Mouse (Mus musculus): ENCODE results near the gene Art1. TPM values are rescaled to one million over a fixed set of nuclear protein-coding genes. Genes with fewer than 3 reads are reported as not detected.

Art1 gene
- polyA plus RNA-seq (2012; rRNA removed) = 0.06 and 0.16 TPM in 2 replicates

DNA sequence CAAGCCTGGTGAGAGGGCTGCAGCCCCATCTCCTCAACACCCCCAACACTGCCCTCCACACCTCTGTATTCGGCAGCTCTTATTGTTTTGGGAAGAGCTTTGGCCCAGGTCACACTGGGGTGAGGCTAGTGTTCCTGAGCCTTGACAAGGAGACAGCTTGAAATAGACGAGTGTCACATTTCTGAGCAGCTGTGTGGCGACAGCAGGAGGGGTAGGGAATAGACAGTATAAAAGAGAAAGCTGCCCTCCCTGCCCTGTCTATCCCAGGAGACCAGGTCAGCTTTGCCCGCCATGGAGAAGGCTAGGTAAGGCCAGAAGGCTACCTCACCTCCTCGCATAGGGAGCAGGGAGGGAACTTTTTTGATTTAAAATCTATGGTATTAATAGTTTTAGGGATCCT is at the start of gene Art1:
Art1 (plus strand) TSS at position 257 of the 400 bp plus-strand sequence.
- DNase-seq (ENCODE audit: low spot score) = no peak

DNA sequence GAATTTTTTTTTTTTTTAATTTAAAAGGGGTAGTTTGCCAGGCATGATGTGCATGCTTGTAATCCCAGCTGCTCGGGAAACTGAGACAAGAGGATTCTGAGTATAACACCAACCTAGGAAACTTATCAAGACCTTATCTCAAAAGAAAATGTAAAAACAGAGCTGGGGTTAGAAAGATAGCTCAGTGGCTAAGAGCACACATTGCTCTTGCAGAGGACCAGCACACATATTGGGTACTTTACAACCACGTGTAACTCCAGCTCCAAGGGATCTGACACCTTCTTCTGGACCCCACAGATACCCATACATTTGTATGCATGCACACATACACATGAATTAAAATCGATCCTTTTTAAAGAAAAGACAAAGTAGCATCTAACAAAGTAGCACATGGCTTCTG is 40.2 kb upstream of the Art1 start:
- DNase-seq (ENCODE audit: low spot score) = no peak

DNA sequence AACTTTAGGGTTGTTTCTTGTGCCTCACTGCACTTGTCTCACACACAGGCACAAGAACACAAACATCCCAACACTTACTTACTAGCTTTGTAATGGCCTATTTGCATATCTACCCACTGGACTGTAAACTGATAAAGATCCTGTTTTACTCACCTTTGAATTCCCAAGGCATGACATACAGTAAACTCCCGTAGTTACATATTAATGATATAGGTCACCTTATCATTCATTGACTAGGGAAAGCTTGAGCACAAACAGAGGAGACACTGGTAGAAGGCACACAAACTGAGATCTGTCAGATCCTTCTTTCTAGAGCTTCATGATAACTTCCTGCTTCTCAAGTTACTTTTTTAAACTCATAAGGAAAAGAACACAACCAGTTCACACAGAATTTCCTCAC is 39.3 kb upstream of the Art1 start:
- no peak for DNase-seq (ENCODE audit: low spot score)

- no peak for DNase-seq (ENCODE audit: low spot score)
Measured at GRCm38 (mm10) chr7:102063891-102064290, 37.7 kb upstream of the Art1 start.

DNA sequence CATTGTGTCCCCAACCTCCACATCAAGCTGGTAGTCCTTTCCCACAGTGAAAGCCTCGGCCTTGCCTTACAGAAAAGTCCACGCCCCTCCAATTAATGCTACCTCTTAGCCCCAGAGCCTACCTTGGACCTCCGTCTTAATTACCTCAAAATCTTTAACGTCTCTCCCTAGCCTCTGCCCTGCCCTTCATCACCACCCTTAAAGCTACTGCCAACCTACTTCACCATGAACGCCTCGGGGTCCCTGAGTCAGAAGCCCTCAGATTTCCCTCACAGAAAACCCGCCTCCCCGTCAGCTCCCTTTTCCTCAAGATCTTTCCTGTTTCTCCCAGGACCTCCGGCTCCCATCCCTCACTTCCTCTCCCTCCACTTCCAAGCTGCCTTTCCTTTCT is 36.9 kb upstream of the Art1 start:
- no peak for DNase-seq (ENCODE audit: low spot score)

- peak; percentile 90 for DNase-seq (ENCODE audit: low spot score)
Measured at GRCm38 (mm10) chr7:102065046-102065891, 36.3 kb upstream of the Art1 start, which contains the start of the genes Rnf121, Xndc1 and Xntrpc. Gene Rnf121, minus strand, starts transcription at chr7:102065469. Gene Xndc1, plus strand, starts transcription at chr7:102065511. Gene Xntrpc, plus strand, starts transcription at chr7:102065713.

GRCm38 (mm10) chr7:102066363-102066762 is 35.2 kb upstream of the Art1 start:
- no peak for DNase-seq (ENCODE audit: low spot score)

DNA sequence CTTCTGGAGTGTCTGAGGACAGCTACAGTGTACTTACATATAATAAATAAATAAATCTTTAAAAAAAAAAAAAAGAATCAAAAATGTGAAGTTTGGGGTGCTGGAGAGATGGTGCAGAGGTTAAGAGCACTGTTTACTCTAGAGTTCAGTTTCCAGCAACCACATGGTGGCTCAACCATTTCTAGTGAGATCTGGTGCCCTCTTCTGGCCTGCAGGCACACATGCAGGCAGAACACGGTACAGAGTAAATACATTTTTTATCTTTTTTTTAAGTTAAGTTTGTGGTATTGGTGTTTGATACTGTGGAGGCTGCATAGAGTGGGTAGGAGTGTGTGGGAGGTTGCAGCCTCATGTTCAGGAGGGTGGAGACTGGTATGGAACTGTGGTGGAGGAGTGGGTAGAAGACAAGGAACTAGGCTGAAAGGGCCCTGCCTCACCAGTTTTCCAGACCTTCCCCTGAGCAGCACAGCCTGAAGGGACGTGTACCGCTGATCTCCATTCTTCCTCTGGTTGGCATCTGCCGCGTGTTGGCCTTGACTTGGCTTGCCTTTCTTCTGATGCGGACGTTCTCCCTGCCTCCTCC is 24.7 kb upstream of the Art1 start:
- no peak for DNase-seq (ENCODE audit: low spot score)

- DNase-seq (ENCODE audit: low spot score) = no peak
Measured at GRCm38 (mm10) chr7:102078517-102078916, 23.0 kb upstream of the Art1 start.

DNA sequence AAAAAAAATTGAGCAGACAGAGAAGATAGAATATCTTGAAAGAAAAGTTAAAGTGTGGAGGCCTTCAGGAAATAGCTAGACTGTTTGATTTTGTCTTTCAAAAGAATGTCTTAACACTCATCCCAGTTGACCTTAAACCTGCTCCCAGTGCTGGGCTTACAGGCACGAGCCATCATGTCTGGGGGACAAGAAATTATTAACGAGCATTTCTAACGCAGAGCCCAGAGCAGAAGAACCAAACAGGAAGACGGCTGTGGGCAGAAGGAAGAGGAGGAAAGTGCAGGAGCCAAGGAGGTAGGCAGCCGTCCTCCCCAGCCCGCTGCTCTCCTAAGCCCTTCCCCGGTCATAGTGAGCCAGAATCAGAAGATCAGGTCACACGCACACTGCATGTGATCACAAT is 21.2 kb upstream of the Art1 start:
- no peak for DNase-seq (ENCODE audit: low spot score)

DNA sequence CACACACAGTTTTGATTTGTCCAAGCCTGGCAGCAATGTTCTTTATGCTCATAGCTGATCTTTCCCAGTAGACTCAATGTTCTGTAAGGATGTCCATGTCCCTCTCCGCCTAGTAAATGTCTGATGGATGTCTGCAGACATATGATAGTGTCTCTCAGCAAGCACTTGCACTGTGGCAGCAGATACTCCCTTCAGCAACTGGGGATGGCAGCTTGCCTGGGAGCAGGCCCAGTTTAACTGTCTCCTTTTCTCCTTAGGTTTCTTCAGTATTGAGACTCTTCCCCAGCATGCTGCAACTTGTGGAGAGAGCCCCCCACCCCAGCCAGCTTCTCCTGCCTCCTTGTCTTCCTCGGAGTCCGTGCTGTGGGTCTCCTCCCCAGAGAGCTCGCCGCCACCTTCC is 19.8 kb upstream of the Art1 start:
- no peak for DNase-seq (ENCODE audit: low spot score)

DNA sequence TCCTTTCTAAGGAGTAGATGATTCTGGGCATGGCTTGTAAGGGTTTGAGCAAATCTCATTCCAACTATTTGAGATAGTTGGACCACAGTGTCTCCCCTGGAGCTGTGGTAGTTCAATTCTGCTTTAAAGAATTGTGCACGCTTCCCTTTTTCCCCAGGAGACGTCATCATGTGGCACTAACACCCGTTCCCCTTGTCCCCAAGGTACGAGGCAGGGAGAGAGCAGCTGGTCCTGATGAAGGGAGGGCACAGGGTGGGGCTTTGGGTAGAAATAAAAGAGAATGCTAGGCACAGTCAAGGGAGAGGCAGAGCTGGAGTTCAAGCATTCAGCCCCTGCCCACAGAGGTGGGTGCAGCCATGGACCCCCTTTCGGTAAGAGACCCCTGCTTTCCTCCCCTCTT is 18.7 kb upstream of the Art1 start, which contains the start of gene Trpc2:
Trpc2 (plus strand) TSS at position 301 of the 400 bp plus-strand sequence.
- no peak for DNase-seq (ENCODE audit: low spot score)

GRCm38 (mm10) chr7:102084041-102084696 is 17.4 kb upstream of the Art1 start:
- DNase-seq (ENCODE audit: low spot score) = no peak

- DNase-seq (ENCODE audit: low spot score) = no peak
Measured at GRCm38 (mm10) chr7:102087336-102087735, 14.2 kb upstream of the Art1 start.

DNA sequence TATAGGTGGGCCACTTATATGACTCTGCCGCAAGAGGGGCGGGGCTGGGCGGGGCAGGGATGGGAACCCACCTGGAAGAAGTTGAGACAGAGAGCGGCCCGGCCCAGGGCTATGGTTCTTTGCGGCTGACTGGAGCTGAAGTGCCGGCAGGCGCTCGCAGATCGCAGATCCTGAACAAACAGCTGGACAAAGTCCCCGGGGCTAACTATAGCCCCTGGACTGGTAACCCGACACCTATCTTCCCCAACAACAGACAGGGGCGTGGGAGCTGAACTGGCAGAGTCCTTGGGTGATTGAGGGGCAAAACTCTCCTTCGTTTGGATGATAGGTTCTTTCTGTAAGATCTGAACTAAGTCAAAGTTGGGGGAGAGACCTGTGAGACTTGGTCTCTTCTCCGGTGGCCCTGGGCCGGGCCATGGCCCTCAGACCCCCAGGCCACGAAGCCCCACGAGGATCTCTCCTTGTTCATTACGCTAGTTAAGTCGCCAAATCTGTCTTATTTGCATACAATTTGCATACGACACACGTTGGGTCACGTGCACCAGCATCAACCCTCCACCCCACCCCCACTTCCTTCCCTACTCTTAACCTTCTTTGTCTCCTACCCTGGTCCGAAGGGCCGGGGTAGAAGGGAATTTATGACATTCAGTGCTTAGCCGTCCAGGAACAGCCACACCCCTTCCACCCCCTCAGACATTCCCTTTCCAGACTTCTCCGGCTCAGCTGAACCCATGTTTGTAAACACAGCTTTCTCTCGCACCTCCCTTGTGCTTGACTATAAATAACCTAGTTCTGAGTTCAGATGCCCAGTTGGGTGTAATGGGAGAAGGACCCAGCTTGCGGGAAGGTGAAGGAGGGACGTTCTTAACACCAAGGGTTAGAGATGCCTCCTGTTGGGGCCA is 1.5 kb upstream of the Art1 start:
- no peak for DNase-seq (ENCODE audit: low spot score)

GRCm38 (mm10) chr7:102100868-102101267 is 675 bp upstream of the Art1 start:
- DNase-seq (ENCODE audit: low spot score) = no peak

DNA sequence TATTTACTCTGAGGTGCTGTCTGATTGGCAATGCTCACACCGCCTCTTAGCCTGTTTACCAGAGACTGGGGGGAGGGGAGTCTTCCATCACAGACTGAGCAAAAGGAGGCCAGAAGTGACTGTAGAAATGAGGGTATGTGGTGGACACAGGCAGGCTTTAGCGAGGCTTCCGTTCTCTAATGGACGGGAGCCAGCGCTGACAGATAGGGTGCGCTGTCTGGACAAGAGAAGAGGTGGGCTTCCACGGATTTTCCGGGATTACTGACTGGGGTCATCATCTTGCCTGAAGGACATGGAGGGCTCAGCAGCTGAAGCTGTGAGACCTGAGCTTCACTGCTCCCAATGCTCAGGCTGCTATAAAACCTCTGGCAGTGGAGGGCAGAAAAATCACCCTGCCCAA is 698 bp downstream of the Art1 start:
- DNase-seq (ENCODE audit: low spot score) = no peak

- no peak for DNase-seq (ENCODE audit: low spot score)
Measured at GRCm38 (mm10) chr7:102102696-102103095, 1.2 kb downstream of the Art1 start.

DNA sequence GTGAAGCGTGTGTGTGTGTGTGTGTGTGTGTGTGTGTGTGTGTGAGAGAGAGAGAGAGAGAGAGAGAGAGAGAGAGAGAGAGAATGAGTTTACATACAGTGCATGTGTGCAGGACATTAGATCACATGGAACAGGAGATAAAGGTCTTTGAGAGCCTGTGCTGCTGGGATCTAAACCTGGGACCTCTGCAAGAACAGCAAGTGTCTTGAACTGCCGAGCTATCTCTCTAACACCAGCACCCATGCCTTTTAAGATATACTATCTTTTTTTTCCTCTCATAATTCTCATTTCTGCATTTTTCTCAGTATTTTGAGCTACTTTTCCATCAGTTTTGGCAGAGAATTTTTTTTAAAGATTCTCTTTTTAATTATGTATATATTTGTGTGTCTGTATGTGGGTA is 2.0 kb downstream of the Art1 start:
- no peak for DNase-seq (ENCODE audit: low spot score)

DNA sequence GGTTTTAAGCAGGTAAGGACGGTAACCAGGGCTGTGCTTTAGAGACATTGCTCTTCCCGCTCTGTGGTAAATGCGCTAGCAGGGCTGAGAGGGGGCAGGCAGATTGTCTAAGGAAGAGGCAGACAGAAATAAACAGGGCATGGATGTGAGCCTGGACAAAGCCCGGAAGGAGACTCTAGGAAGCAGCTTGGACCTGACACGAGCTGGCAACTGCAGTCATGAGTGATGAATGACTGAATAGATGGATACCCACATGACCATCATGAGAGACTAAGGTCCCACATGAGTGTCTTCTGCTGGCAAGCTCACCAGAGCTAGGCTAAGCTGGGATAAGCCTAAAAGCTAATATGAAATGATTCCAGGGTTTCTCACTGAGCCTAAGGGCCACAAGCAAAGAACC is 2.6 kb downstream of the Art1 start:
- DNase-seq (ENCODE audit: low spot score) = no peak

DNA sequence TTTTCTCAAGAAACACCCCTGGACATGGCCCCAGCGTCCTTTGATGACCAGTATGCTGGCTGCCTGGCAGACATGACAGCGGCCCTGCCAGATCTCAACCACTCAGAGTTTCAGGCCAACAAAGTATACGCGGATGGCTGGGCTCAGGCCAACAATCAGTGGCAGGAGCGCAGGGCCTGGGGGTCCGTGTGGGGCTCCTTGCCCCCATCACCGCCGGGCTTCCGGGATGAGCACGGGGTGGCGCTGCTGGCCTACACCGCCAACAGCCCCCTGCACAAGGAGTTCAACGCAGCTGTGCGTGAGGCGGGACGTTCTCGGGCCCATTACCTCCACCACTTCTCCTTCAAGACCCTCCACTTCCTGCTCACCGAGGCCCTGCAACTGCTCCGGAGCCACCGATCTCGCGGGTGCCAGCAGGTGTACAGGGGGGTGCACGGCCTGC is 5.2 kb downstream of the Art1 start:
- no peak for DNase-seq (ENCODE audit: low spot score)

DNA sequence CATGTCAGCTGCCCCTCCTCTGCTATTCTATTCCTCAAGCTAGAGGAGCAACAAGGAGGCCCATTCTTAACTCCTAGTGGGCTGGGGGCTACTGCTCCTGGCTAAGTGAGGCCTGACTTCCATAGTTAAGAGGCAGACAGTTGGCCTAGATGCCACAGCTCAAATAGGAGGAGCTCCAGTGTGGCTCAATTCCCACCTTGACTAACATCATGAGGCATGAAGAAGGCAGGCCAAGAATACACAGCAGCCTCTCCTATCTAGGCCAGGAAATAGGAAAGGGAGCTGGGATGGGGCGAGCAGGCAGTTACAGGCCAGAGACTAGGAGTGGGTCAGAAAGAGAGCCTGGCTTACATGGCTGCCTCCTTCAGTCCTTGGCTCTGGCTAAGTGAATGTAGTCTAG is 6.7 kb downstream of the Art1 start:
- no peak for DNase-seq (ENCODE audit: low spot score)

Measured in urinary bladder, adult 2 months (tissue).